Mouse (Mus musculus) gastrocnemius, postnatal 10 days (tissue): ENCODE results near the gene Papolb. TPM values are rescaled to one million over a fixed set of nuclear protein-coding genes. Genes with fewer than 3 reads are reported as not detected.
A peak's percentile ranks its signal among the peaks of the same experiment; 100 is the strongest.

Source experiments
- DNase-seq: peaks from one replicate; pipeline ENCODE4 v3.0.0; 2021; ENCODE audit warnings: mixed read lengths
- total RNA-seq, 2 experiments: library from RNA; stranded (reverse); gene quantifications; 2 replicates each; pipeline ENCODE4 v1.2.3; 2021

The Papolb gene
- total RNA-seq, 2 experiments from 2014 or later: 0.18 to 0.19 TPM

- DNase-seq: no peak
Observed at GRCm38 (mm10) chr5:142520360-142520759, 9.5 kb downstream of the Papolb start.

- no peak for DNase-seq
Observed at GRCm38 (mm10) chr5:142518973-142519372, 10.9 kb downstream of the Papolb start.

DNA sequence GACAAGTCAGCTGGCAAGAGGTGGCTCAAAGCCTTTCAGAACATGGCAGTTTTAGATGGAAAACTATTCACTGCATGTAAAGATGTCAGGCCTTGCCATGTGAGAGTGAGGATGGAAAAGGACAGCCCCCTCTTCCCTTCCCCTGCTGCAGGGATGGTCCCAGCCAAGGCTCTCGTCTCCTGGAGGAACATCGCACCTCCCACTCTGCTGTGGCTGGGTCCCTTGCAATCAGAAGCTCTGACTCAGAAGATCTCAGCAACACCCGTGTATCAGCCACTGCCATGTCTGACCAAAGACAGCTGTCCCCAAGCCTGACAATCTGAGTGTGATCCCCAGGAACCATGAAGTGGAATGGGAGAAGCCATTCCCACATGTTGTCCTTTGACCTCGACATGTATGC, 17.8 kb downstream of the Papolb start:
- DNase-seq: no peak

DNA sequence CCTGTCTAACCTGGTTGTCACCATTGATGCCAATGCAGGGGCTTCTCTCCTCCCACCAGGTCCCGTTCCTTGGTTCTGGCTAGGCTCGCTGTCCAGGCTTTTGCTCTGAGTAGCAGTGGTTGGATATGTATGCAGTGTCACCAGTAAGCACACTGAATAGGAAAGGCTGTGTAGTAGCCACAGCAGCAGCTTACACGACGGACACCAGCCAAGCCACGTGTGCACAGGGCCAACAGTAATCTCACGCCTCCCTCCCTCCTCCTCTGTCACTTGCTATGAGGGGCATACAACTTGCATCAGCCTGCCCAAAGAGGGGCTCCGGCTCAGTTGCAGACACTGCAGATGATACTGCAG, 19.8 kb downstream of the Papolb start:
- DNase-seq: no peak

DNA sequence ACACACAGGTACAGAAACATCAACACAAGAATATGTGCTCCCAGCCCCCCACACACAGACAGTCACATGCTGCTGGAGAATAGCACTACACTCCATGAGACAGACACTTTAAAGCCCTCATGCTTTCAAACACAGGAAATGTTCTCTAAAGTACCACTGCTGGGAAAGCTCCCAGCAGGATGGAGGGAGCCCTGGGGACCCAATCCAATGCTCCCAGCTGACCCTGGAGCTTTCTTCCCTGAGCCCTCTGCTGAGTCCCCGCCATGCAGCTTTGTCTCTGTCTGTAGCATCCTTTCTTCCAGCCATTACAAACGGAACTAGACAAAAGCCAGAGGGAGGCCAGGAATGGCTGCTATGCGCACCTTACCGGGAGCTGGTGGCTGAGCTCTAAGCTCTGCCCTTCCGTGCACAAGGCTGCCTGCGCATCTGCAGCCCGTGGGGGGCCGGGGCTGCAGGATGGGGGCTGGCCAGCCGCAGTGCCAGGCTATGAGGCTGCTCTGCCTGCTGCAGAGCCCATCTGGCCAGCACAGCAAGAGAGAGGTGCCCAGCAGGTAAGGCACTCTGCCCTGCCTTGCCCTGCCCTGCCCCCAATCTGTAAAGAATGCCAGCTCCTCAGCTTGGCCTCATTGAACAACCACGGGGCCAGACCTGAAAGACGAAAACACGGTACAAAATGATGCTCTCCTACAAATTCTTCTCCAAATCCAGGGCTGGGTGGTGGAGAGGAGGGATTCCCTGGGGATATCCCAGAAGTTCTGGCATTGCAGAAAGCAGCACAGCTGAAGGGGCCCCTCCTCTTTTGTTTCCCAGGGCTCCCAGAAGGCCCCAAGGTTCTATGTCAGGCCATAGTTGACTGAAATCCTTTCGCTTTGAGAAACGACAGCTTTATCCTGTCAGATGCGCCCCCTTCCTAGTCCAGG, 20.5 kb downstream of the Papolb start:
- no peak for DNase-seq

GRCm38 (mm10) chr5:142505695-142506423, 24.0 kb downstream of the Papolb start:
- DNase-seq: no peak

- DNase-seq: no peak
Observed at GRCm38 (mm10) chr5:142504175-142504574, 25.7 kb downstream of the Papolb start.

- DNase-seq: peak; percentile 73
Observed at GRCm38 (mm10) chr5:142502414-142502813, 27.5 kb downstream of the Papolb start.

- DNase-seq: no peak
Observed at GRCm38 (mm10) chr5:142500918-142501317, 29.0 kb downstream of the Papolb start.

DNA sequence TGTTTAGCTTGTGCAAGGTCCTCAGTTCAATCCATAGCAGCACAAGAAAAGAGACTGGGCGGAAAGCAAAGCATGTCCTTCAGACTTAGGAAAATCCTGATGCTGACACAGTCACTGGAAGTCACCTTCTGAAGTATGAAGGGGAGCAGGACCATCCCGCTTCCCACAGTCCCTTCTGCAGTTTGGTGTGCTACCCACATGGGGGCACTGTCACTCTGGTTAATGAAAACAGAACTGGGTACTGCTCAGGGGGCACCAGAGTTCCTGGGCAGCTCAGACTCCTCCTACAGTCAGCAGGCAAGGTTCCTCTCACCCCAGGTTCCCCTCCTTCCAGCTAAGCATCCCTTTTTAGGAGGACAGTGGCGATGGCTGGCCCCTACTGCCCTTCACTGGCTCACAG, 30.9 kb downstream of the Papolb start:
- peak; percentile 38 for DNase-seq

DNA sequence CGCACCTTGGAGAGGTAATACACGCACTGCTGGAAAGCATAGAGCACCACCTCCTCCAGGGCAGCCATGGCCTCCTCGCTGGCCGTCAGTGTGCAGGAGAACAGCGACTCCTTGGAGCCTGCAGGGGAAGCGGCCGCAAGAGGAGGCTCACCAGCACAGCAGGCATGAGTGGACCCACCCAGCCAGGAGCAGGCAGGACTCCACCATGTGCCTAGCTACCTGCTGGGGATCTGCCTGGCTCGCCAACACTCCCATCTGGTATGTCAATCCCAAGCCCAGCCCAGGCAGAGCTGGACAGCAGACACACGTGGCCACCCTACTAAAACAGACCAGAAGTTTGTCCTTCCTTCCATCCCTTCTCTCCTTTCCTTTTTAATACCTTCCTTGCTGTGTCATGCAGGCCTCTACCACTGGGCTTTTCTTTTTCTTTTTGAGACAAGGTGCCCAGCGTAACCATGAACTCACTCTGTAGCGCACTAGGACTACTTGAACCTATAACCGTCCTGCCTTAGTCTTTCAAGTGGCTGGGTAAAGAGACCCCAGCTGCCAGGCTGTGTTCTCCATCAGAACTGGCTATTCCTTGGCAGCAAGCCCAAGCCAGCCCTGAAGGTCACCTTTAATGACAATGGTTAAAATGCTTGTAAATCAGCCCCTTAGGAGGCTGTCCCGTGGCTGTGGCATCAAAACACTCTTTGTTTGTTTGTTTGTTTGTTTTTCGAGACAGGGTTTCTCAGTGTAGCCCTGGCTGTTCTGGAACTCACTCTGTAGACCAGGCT, 34.4 kb downstream of the Papolb start:
- DNase-seq: no peak

DNA sequence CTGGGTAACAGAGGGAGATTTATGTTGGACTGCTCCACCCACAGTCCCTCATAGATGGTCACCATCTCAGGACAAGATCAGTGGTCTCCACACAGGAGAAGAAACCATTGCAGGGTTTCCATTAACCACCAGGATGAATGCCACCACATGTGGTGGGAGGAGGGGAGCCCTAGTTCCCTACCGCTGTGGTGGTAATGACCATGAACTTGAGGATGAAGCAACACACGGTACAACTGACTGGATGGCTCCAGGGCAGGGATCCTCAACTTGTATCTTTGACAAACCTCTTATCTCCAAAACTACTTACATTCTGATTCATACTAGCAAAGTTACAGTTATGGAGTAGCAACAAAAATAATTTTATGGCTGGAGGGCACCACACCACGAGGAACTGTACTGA, 36.6 kb downstream of the Papolb start:
- DNase-seq: no peak

- no peak for DNase-seq
Observed at GRCm38 (mm10) chr5:142489955-142490707, 39.7 kb downstream of the Papolb start.

- DNase-seq: no peak
Observed at GRCm38 (mm10) chr5:142486654-142487053, 43.2 kb downstream of the Papolb start.

GRCm38 (mm10) chr5:142483581-142483980, 46.3 kb downstream of the Papolb start:
- no peak for DNase-seq

DNA sequence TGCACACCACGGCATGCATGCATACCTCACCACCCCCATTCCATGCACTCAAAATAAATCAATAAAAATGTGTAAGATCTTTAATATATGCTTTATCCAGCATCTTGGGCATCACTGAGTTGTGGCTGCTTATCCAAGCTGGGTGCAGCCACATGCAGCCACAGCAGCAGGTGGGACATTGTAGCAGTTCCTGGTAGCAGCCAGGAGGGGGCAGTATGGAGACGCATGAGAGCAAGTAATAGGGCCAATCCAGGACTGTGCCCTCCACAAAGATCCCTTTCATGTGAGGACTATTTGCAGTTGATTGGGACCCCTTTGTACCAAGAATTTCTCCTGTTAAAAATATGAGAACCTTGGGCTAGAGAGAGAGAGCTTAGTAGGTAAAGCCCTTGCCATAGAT, 47.4 kb downstream of the Papolb start:
- no peak for DNase-seq

- DNase-seq: peak; percentile 93
Observed at GRCm38 (mm10) chr5:142478829-142479435, 50.9 kb downstream of the Papolb start.

DNA sequence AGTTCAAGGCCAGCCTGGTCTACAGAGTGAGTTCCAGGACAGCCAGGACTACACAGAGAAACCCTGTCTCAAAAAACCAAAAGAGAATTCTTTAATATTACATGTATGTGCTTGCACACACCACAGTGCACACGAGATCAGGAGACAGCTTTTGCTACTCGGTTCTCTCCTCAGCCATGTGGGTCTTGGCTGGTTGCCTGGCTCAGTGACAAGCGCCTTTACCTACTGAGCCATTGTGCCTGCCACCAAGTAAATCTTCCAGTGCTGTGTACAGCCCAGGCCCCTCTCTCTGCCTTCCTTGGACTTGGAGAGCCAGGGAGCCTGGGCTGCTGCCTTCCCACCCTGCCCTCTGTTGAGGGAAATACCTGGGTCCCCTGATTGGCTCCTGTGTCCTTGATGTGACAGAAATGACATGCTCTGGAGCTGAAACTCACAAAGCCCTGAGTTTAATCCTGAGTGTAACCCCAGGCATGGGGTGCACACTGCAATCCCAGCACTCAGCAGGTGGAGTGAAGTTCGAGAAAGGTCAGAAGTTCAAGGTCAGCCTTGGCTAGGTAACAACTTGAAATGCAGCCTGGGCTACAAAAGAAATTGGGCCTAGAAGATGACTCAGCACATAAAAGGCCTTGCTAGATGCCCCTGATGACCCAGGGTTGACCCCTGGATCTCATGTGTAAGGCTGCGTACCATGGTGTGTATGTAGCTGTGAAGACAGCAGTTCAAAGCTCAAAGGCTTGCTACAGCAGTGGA, 51.8 kb downstream of the Papolb start:
- no peak for DNase-seq

DNA sequence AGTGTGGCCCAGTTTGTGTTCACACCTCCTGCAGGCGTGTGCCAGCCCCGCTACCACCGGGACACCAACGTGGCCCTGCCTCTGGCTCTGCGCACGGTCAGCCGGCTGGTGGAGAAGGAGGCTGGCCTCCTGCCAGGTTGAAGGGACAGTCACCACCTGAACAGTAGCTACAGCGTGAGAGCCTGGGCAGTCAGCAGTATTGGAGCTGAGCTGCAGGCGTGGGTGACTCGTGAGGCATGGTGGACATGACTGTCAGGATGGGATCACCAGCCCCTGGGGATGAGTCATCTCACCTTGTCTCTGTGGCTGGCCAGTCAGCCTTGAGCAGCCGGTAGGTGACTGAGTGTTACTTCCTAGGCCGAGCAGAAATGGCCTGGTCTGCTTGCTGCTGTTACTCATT, 52.5 kb downstream of the Papolb start:
- no peak for DNase-seq
